Comparison of ENCODE assay signal across 11 mouse cellular contexts in genomic region chr11:8863955-8864675, GRCm38 (mm10).
DNase-seq lines count a peak whose midpoint lies in the region; ATAC-seq lines count a peak whose summit lies in the region.
"Had no signal": no experiment of that assay in that cellular context is flagged by ENCODE, and none has a peak within 500 bp of the region (broad histone marks: within the 10 kb centered on the region; RNA-seq: fewer than 3 reads in every experiment).

No protein-coding gene starts in this region.

- peaks cover 4% of the 10 kb centered on the region; the same call in 1 of the 2 replicates for H3K4me1 ChIP-seq in hindbrain, embryonic 13.5 days (replicated peaks)
- H3K4me1 ChIP-seq: liver, embryonic 13.5 days had no signal

- H3K4me2 ChIP-seq in hindbrain, embryonic 13.5 days, result no peak overlapping the region
- H3K4me2 ChIP-seq: liver, embryonic 13.5 days had no signal

- H3K27me3 ChIP-seq in hindbrain, embryonic 13.5 days, result no peaks in the 10 kb centered on the region
- H3K27me3 ChIP-seq: liver, embryonic 13.5 days had no signal

- intact Hi-C loops in left cerebral cortex, postnatal 4 days (cut with DNase I), result no loop called here
- intact Hi-C loops in heart, postnatal 10 days (cut with DNase I), result loop anchor here (5.0 kb wide), 3 partner anchors 93 to 263 kb away; no protein-coding TSS in a partner anchor

- peak overlapping the region; percentile 40 for H3K27ac ChIP-seq in hindbrain, embryonic 13.5 days
- H3K27ac ChIP-seq: embryonic facial prominence, embryonic 10.5 days; liver, embryonic 13.5 days had no signal

- peak; percentile 85 for ATAC-seq in hindbrain, embryonic 13.5 days (ENCODE audit: low FRiP score)
- ATAC-seq in inflammation-experienced regulatory T-cells, adult 6 months, result no peak

- no peak overlapping the region for H3K4me3 ChIP-seq in hindbrain, embryonic 13.5 days
- H3K4me3 ChIP-seq: embryonic facial prominence, embryonic 10.5 days; liver, embryonic 13.5 days had no signal

- H3K9ac ChIP-seq in hindbrain, embryonic 13.5 days, result no peak overlapping the region
- H3K9ac ChIP-seq: liver, embryonic 13.5 days had no signal

- peak; percentile 63 to 78 for DNase-seq in right cerebral cortex, postnatal 10 days (ENCODE audit: low spot score in 2 of 2)
- no peak for DNase-seq in right cerebral cortex, postnatal 14 days
- peak; percentile 34 for DNase-seq in left cerebral cortex, postnatal 4 days
- no peak for DNase-seq in spleen, postnatal 10 days (ENCODE audit: low spot score in 2 of 2)
- DNase-seq in heart, postnatal 10 days, result no peak
- DNase-seq in T-cell, adult 2 months (ENCODE audit: low spot score), result no peak
- DNase-seq: kidney, postnatal 4 days; liver, embryonic 13.5 days had no signal

- WGBS in hindbrain, embryonic 13.5 days, result 51% methylated on average over 8 of the region's 8 CpGs

- H3K36me3 ChIP-seq in hindbrain, embryonic 13.5 days, result no peaks in the 10 kb centered on the region
- H3K36me3 ChIP-seq: embryonic facial prominence, embryonic 10.5 days; liver, embryonic 13.5 days had no signal

- no peaks in the 10 kb centered on the region for H3K9me3 ChIP-seq in hindbrain, embryonic 13.5 days
- H3K9me3 ChIP-seq: embryonic facial prominence, embryonic 10.5 days; liver, embryonic 13.5 days had no signal

Comparison
In these comparisons a context has a peak if more than half of its experiments do, and no peak if none do; other contexts are left out.
1. DNase-seq: peak in right cerebral cortex, postnatal 10 days (2 of 2) and left cerebral cortex, postnatal 4 days (single experiment); none in right cerebral cortex, postnatal 14 days (single experiment), spleen, postnatal 10 days (0 of 2), heart, postnatal 10 days (0 of 2) and T-cell, adult 2 months (single experiment).